Mouse (Mus musculus): Measurements from ENCODE around the gene Ppm1h.

Ppm1h gene

GRCm38 (mm10) chr10:122747151-122747925 is 68.8 kb downstream of the Ppm1h start:
- DNase-seq = no peak

GRCm38 (mm10) chr10:122748361-122748951 is 69.9 kb downstream of the Ppm1h start:
- no peak for DNase-seq

GRCm38 (mm10) chr10:122749071-122749470 is 70.5 kb downstream of the Ppm1h start:
- no peak for DNase-seq

- no peak for DNase-seq
These were observed 71.3 kb downstream of the Ppm1h start for GRCm38 (mm10) chr10:122749876-122750275.

GRCm38 (mm10) chr10:122752950-122753923 is 74.7 kb downstream of the Ppm1h start:
- DNase-seq = no peak

GRCm38 (mm10) chr10:122753924-122754307 is 75.4 kb downstream of the Ppm1h start:
- no peak for DNase-seq

GRCm38 (mm10) chr10:122754967-122755366 is 76.4 kb downstream of the Ppm1h start:
- no peak for DNase-seq

GRCm38 (mm10) chr10:122756879-122757530 is 78.4 kb downstream of the Ppm1h start:
- DNase-seq = no peak

GRCm38 (mm10) chr10:122757727-122758126 is 79.2 kb downstream of the Ppm1h start:
- no peak for DNase-seq

GRCm38 (mm10) chr10:122758346-122758745 is 79.8 kb downstream of the Ppm1h start:
- no peak for DNase-seq

- DNase-seq = no peak
These were observed 81.2 kb downstream of the Ppm1h start for GRCm38 (mm10) chr10:122759729-122760128.

- no peak for DNase-seq
These were observed 82.1 kb downstream of the Ppm1h start for GRCm38 (mm10) chr10:122760469-122761307.

GRCm38 (mm10) chr10:122762772-122763511 is 84.4 kb downstream of the Ppm1h start:
- DNase-seq = no peak

- DNase-seq = no peak
These were observed 85.0 kb downstream of the Ppm1h start for GRCm38 (mm10) chr10:122763596-122763995.

GRCm38 (mm10) chr10:122764653-122765052 is 86.1 kb downstream of the Ppm1h start:
- DNase-seq = no peak

- DNase-seq = no peak
These were observed 87.0 kb downstream of the Ppm1h start for GRCm38 (mm10) chr10:122765521-122765920.

- no peak for DNase-seq
These were observed 87.4 kb downstream of the Ppm1h start for GRCm38 (mm10) chr10:122765992-122766391.

- no peak for DNase-seq
These were observed 89.8 kb downstream of the Ppm1h start for GRCm38 (mm10) chr10:122768204-122768892.

- DNase-seq = no peak
These were observed 90.4 kb downstream of the Ppm1h start for GRCm38 (mm10) chr10:122768893-122769341.

- DNase-seq = no peak
These were observed 91.8 kb downstream of the Ppm1h start for GRCm38 (mm10) chr10:122770337-122770736.

All from right cerebral cortex, postnatal 14 days (tissue).